Mouse (Mus musculus): ENCODE data around the gene Arhgap10. TPM values are rescaled to one million over a fixed set of nuclear protein-coding genes. Genes with fewer than 3 reads are reported as not detected.

The Arhgap10 gene
- 5.7 and 7.0 TPM in 2 replicates for polyA plus RNA-seq (2015; fragmentation: Nextera tagmentation; extraction: Ambion mirVana)

DNA sequence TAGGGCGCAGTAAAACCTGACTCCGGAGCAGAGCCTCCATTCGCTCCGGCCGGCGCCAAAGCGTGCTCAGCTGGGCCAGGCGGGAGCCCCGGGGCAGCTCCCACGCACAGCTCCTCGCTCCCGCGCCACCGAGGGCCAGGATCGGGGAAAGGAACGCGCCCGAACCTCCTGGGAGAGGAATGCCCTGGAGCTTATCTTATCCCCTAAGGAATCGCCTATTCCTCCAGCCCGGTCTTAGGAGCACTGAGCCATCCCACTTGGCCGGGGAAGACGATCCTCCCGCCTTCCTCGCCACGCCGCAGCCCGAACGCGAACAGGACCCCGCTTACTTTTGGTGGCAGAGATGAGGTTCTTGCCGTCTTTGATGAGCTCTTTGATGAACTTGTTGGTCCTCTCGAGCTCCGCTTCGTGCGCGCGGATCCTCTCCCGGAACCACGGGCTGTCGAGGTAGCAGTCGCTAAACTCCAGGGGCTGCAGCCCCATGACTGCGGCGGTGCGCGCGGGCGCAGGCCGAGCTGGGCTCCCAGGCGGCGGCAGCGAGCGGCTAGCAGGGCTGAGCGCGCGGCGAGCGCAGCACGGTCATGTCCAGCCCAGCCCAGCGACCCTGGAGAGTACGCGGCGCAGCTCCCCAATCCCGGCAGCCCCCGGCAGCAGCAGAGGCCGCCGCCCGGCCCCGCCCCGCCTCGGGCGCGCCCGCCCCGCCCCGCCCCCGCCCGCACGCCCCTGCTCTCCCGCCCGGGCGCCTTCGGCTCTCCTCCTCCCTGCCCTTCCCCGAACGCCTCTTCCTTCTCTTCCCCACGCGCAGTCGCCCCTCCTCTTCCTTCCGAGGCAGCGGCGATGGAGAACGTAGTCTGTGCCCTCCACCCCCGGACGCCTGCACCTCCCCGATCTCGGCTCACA is at the start of gene Arhgap10:
Gene Arhgap10, minus strand, starts transcription at position 653 of the 900 bp plus-strand sequence.
- Histone ChIP-seq H3K4me3 (ENCODE audit: low read depth, low read length) (peak within 1 kb of the TSS; percentile 76), H3K9me3 (replicated peaks; ENCODE audit: control insufficient read depth, low read length) (no peaks in the 10 kb centered on the region), H3K4me2 (ENCODE audit: low read depth, low read length) (peak within 1 kb of the TSS; percentile 95), H3K27ac (ENCODE audit: low read length) (peak within 1 kb of the TSS; percentile 74), H3K36me3 (ENCODE audit: control insufficient read depth, insufficient read depth) (no peaks in the 10 kb centered on the region), H3K27me3 (ENCODE audit: control insufficient read depth, insufficient read depth, low read depth, low read length) (no peaks in the 10 kb centered on the region), H3K4me1 (ENCODE audit: control insufficient read depth, low read depth, low read length) (peaks cover 13% of the 10 kb centered on the region), H3K9ac (ENCODE audit: low read depth, low read length) (peak within 1 kb of the TSS; percentile 76)
- WGBS (ENCODE audit: insufficient replicate concordance) = under 1% methylated on average over 64 of the region's 95 CpGs
- ATAC-seq (ENCODE audit: low read depth) = peak; percentile 91

- Histone ChIP-seq H3K4me1 (ENCODE audit: control insufficient read depth, low read depth, low read length) (no peaks in the 10 kb centered on the region), H3K9me3 (replicated peaks; ENCODE audit: control insufficient read depth, low read length) (no peaks in the 10 kb centered on the region), H3K27ac (ENCODE audit: low read length) (no peak overlapping the region), H3K4me2 (ENCODE audit: low read depth, low read length) (no peak overlapping the region), H3K4me3 (ENCODE audit: low read depth, low read length) (no peak overlapping the region), H3K9ac (ENCODE audit: low read depth, low read length) (no peak overlapping the region), H3K36me3 (ENCODE audit: control insufficient read depth, insufficient read depth) (peaks cover 9% of the 10 kb centered on the region), H3K27me3 (ENCODE audit: control insufficient read depth, insufficient read depth, low read depth, low read length) (no peaks in the 10 kb centered on the region)
- 57% methylated on average over 3 of the region's 3 CpGs for WGBS (ENCODE audit: insufficient replicate concordance)
- no peak for ATAC-seq (ENCODE audit: low read depth)
These were observed 43.7 kb upstream of the Arhgap10 start for GRCm38 (mm10) chr8:77561441-77561840.

GRCm38 (mm10) chr8:77552491-77552890 is 34.7 kb upstream of the Arhgap10 start:
- no peak overlapping the region for H3K4me3 ChIP-seq (ENCODE audit: low read depth, low read length)
- H3K4me2 ChIP-seq (ENCODE audit: low read depth, low read length) = no peak overlapping the region
- no peak overlapping the region for H3K9ac ChIP-seq (ENCODE audit: low read depth, low read length)
- peaks cover 4% of the 10 kb centered on the region for H3K4me1 ChIP-seq (ENCODE audit: control insufficient read depth, low read depth, low read length)
- H3K9me3 ChIP-seq (replicated peaks; ENCODE audit: control insufficient read depth, low read length) = no peaks in the 10 kb centered on the region
- H3K27ac ChIP-seq (ENCODE audit: low read length) = no peak overlapping the region
- no peak for ATAC-seq (ENCODE audit: low read depth)
- no peaks in the 10 kb centered on the region for H3K27me3 ChIP-seq (ENCODE audit: control insufficient read depth, insufficient read depth, low read depth, low read length)
- 66% methylated on average over 3 of the region's 3 CpGs for WGBS (ENCODE audit: insufficient replicate concordance)
- peaks cover 19% of the 10 kb centered on the region for H3K36me3 ChIP-seq (ENCODE audit: control insufficient read depth, insufficient read depth)

DNA sequence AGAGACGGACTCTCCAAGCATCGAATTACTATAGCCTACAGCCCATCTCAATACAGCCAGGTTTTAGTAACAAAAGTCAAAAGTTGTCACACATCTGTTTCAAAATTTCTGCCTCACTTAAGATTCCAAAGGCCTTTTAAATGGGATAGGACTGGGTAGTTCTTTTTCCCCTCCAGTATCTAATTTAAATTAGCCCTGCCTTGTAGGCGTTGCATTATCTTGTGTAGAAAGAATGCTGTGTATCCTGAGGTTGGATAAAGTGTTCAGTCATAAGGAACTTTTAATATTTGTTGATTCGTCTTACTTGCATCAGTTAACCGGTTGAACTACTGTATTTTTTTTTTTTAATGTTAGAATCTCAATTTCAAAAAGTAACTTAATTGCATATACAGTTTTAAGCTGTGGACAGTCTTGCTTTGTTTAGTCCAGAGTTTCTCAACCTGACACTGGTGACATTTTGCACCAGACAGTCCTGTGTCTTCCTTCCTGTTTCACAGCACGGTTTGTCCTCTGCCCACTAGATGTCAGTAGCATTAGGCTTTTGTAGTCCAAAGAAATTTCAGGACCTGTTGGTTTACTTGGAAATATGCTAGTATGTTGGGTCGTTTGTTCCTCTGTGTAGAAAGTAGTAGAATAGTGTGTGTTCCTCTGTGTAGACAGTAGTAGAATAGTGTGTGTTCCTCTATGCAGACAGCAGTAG is 32.3 kb upstream of the Arhgap10 start:
- Histone ChIP-seq H3K27ac (ENCODE audit: low read length) (peak overlapping the region; percentile 86), H3K9ac (ENCODE audit: low read depth, low read length) (peak overlapping the region; percentile 93), H3K4me2 (ENCODE audit: low read depth, low read length) (peak overlapping the region; percentile 88), H3K36me3 (ENCODE audit: control insufficient read depth, insufficient read depth) (peaks cover 12% of the 10 kb centered on the region), H3K9me3 (replicated peaks; ENCODE audit: control insufficient read depth, low read length) (no peaks in the 10 kb centered on the region), H3K4me1 (ENCODE audit: control insufficient read depth, low read depth, low read length) (peaks cover 4% of the 10 kb centered on the region), H3K4me3 (ENCODE audit: low read depth, low read length) (peak overlapping the region; percentile 93), H3K27me3 (ENCODE audit: control insufficient read depth, insufficient read depth, low read depth, low read length) (no peaks in the 10 kb centered on the region)
- 10% methylated on average over 7 of the region's 7 CpGs for WGBS (ENCODE audit: insufficient replicate concordance)
- ATAC-seq (ENCODE audit: low read depth) = no peak

GRCm38 (mm10) chr8:77549121-77549706 is 31.5 kb upstream of the Arhgap10 start, which contains the start of gene Prmt9:
Gene Prmt9 (plus strand): TSS chr8:77549397.
- H3K4me1 ChIP-seq (ENCODE audit: control insufficient read depth, low read depth, low read length) = peaks cover 4% of the 10 kb centered on the region
- peak within 1 kb of the TSS; percentile 93 for H3K4me3 ChIP-seq (ENCODE audit: low read depth, low read length)
- peaks cover 12% of the 10 kb centered on the region for H3K36me3 ChIP-seq (ENCODE audit: control insufficient read depth, insufficient read depth)
- ATAC-seq (ENCODE audit: low read depth) = peak; percentile 93
- H3K9ac ChIP-seq (ENCODE audit: low read depth, low read length) = peak within 1 kb of the TSS; percentile 93
- WGBS (ENCODE audit: insufficient replicate concordance) = 4% methylated on average over 42 of the region's 42 CpGs
- peak within 1 kb of the TSS; percentile 88 for H3K4me2 ChIP-seq (ENCODE audit: low read depth, low read length)
- peak within 1 kb of the TSS; percentile 86 for H3K27ac ChIP-seq (ENCODE audit: low read length)
- no peaks in the 10 kb centered on the region for H3K27me3 ChIP-seq (ENCODE audit: control insufficient read depth, insufficient read depth, low read depth, low read length)
- no peaks in the 10 kb centered on the region for H3K9me3 ChIP-seq (replicated peaks; ENCODE audit: control insufficient read depth, low read length)

DNA sequence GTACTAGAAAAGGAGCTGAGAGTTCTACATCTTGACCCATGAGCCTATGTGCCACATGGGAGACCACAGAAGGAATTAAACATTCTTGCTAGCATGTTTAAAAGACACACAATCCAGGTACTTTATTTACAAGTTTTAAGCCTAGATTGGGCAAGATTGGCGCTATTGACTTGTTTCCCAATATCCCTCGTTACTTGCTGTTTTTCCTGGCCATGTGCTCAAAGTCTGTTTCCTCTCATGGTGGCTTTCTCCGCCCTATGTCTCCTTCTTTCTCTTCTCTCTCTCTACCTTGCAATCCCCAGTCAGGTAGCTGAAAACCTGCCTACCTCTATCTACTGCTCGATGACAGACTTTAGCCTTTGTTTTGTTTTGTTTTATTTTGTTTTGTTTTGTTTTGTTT is 27.9 kb upstream of the Arhgap10 start:
- Histone ChIP-seq H3K27me3 (ENCODE audit: control insufficient read depth, insufficient read depth, low read depth, low read length) (no peaks in the 10 kb centered on the region), H3K4me3 (ENCODE audit: low read depth, low read length) (no peak overlapping the region), H3K9me3 (replicated peaks; ENCODE audit: control insufficient read depth, low read length) (no peaks in the 10 kb centered on the region), H3K27ac (ENCODE audit: low read length) (no peak overlapping the region), H3K4me1 (ENCODE audit: control insufficient read depth, low read depth, low read length) (peaks cover 4% of the 10 kb centered on the region), H3K36me3 (ENCODE audit: control insufficient read depth, insufficient read depth) (no peaks in the 10 kb centered on the region), H3K4me2 (ENCODE audit: low read depth, low read length) (no peak overlapping the region), H3K9ac (ENCODE audit: low read depth, low read length) (no peak overlapping the region)
- ATAC-seq (ENCODE audit: low read depth) = no peak
- 65% methylated on average over 4 of the region's 4 CpGs for WGBS (ENCODE audit: insufficient replicate concordance)

- Histone ChIP-seq H3K4me2 (ENCODE audit: low read depth, low read length) (no peak overlapping the region), H3K36me3 (ENCODE audit: control insufficient read depth, insufficient read depth) (no peaks in the 10 kb centered on the region), H3K4me3 (ENCODE audit: low read depth, low read length) (no peak overlapping the region), H3K9ac (ENCODE audit: low read depth, low read length) (no peak overlapping the region), H3K27ac (ENCODE audit: low read length) (no peak overlapping the region), H3K9me3 (replicated peaks; ENCODE audit: control insufficient read depth, low read length) (no peaks in the 10 kb centered on the region), H3K27me3 (ENCODE audit: control insufficient read depth, insufficient read depth, low read depth, low read length) (no peaks in the 10 kb centered on the region), H3K4me1 (ENCODE audit: control insufficient read depth, low read depth, low read length) (peaks cover 4% of the 10 kb centered on the region; the same call in 1 of the 2 replicates)
- WGBS (ENCODE audit: insufficient replicate concordance) = 17% methylated on average over 3 of the region's 3 CpGs
- peak; percentile 19; the same call in 1 of the 2 replicates for ATAC-seq (ENCODE audit: low read depth)
These were observed 26.7 kb upstream of the Arhgap10 start for GRCm38 (mm10) chr8:77544428-77544827.

GRCm38 (mm10) chr8:77543152-77543777 is 25.5 kb upstream of the Arhgap10 start:
- no peaks in the 10 kb centered on the region for H3K27me3 ChIP-seq (ENCODE audit: control insufficient read depth, insufficient read depth, low read depth, low read length)
- no peaks in the 10 kb centered on the region for H3K9me3 ChIP-seq (replicated peaks; ENCODE audit: control insufficient read depth, low read length)
- H3K36me3 ChIP-seq (ENCODE audit: control insufficient read depth, insufficient read depth) = no peaks in the 10 kb centered on the region
- H3K27ac ChIP-seq (ENCODE audit: low read length) = no peak overlapping the region
- WGBS (ENCODE audit: insufficient replicate concordance) = 45% methylated on average over 6 of the region's 6 CpGs
- no peak overlapping the region for H3K4me3 ChIP-seq (ENCODE audit: low read depth, low read length)
- H3K4me1 ChIP-seq (ENCODE audit: control insufficient read depth, low read depth, low read length) = no peaks in the 10 kb centered on the region
- H3K4me2 ChIP-seq (ENCODE audit: low read depth, low read length) = no peak overlapping the region
- no peak overlapping the region for H3K9ac ChIP-seq (ENCODE audit: low read depth, low read length)
- ATAC-seq (ENCODE audit: low read depth) = no peak

All from liver, embryonic 16.5 days (tissue).